Mouse (Mus musculus) retina, embryonic 14.5 days (tissue): ENCODE measurements at regions not wholly inside any gene's neighbourhood (a gene's known extent, or its start where the extent isn't known, plus 50 kb on each side); places are given as distances from the start of the nearest gene placed in this dataset.

Experiments
- DNase-seq: peaks from one replicate; pipeline ENCODE4 v3.0.0-alpha.2; 2015; ENCODE audit warnings: low spot score

GRCm38 (mm10) chr12:14776301-14776700 lies 624.4 kb upstream of the Fam84a start:
- DNase-seq, result no peak

- no peak for DNase-seq
Measured at GRCm38 (mm10) chr12:14752536-14752935, 600.7 kb upstream of the Fam84a start.

GRCm38 (mm10) chr12:14747381-14747780 lies 595.5 kb upstream of the Fam84a start:
- DNase-seq, result peak; percentile 61
